Mouse (Mus musculus): ENCODE results near the gene Fis1. TPM values are rescaled to one million over a fixed set of nuclear protein-coding genes. Genes with fewer than 3 reads are reported as not detected.
A peak's percentile ranks its signal among the peaks of the same experiment; 100 is the strongest.

Gene Fis1
- polyA plus RNA-seq, 1 experiment from 2014 or later = 271 TPM

DNA sequence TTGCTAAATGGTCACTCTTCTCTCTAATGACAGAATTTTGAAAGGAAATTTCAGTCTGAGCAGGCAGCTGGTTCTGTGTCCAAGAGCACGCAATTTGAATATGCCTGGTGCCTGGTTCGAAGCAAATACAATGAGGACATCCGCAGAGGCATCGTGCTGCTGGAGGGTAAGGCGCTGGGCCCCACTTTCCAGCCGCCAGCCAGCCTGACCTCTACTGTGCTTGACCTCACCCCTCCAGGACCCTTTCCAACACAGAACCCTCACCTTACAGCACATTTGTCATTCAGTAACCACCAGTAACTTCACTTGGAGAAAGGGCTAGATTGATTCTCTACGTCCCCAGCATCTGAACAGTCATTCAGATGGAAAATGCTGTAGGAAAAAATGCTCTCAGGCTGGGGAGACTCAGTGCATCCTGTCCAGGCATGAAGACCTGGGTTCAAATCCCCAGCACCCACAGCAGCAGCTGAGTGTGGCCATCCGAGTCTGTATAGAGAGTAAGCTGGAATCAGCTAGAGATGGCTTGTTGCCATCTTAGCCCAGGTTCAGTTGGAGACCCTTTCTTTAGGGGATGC lies 10.0 kb downstream of the Fis1 start:
- H3K36me3 ChIP-seq = peaks cover 68% of the 10 kb centered on the region

DNA sequence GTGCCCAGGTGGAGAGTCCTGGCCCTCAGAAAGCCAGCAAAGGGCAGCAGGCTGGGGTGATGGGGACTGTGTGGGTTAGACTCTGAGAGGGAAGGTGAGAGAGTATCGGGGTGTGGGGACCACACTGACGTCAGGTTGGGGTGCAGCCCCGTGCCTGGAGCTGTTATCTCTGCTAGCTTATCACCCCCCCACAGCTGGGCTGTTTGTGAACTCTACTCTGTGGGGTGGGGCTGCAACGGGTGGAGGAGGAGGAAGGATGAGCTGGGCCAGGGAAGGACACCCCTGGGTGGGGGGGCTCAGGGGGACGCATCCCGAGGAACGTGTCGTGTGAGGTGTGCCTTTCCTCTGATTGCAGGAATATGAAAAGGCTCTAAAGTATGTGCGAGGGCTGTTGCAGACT lies 12.1 kb downstream of the Fis1 start:
- peaks cover 25% of the 10 kb centered on the region for H3K4me1 ChIP-seq
- no peak overlapping the region for H3K4me3 ChIP-seq
- H3K36me3 ChIP-seq = peaks cover 63% of the 10 kb centered on the region
- H3K27ac ChIP-seq (replicated peaks) = no peak overlapping the region
- WGBS = 92% methylated on average over 9 of the region's 9 CpGs
- no peaks in the 10 kb centered on the region for H3K27me3 ChIP-seq (ENCODE audit: low read depth, poor library complexity, severe bottlenecking)
- no peaks in the 10 kb centered on the region for H3K9me3 ChIP-seq (replicated peaks)
- no peak for DNase-seq (ENCODE audit: low spot score)

More for the DNA sequence above, 10.0 kb downstream of the Fis1 start:
- peak overlapping the region; percentile 92 for H3K27ac ChIP-seq (replicated peaks)
- 77% methylated on average over 8 of the region's 8 CpGs for WGBS
- H3K4me1 ChIP-seq = peaks cover 25% of the 10 kb centered on the region
- peak overlapping the region; percentile 68 for H3K4me3 ChIP-seq
- no peaks in the 10 kb centered on the region for H3K27me3 ChIP-seq (ENCODE audit: low read depth, poor library complexity, severe bottlenecking)
- no peak for DNase-seq (ENCODE audit: low spot score)
- H3K9me3 ChIP-seq (replicated peaks) = no peaks in the 10 kb centered on the region

DNA sequence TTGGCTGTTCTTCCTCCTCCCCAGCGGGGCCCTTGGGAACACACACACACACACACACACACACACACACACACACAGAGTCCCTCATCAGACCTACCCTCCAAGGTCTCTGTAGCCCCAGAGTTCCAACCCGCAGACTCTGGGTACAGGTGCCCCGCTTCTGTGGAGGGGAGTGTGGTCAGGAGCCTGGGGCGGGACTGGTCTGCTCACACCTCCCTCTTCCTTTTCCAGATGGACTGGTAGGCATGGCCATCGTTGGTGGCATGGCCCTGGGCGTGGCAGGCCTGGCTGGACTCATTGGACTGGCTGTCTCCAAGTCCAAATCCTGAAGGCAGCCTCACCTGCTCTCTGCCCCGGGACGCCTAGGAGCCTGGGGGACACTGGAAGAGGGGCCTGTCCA lies 12.6 kb downstream of the Fis1 start:
- Histone ChIP-seq H3K27ac (replicated peaks) (no peak overlapping the region), H3K9me3 (replicated peaks) (no peaks in the 10 kb centered on the region), H3K27me3 (ENCODE audit: low read depth, poor library complexity, severe bottlenecking) (no peaks in the 10 kb centered on the region), H3K4me1 (peaks cover 25% of the 10 kb centered on the region), H3K36me3 (peaks cover 60% of the 10 kb centered on the region), H3K4me3 (no peak overlapping the region)
- 91% methylated on average over 8 of the region's 8 CpGs for WGBS
- DNase-seq (ENCODE audit: low spot score) = no peak

DNA sequence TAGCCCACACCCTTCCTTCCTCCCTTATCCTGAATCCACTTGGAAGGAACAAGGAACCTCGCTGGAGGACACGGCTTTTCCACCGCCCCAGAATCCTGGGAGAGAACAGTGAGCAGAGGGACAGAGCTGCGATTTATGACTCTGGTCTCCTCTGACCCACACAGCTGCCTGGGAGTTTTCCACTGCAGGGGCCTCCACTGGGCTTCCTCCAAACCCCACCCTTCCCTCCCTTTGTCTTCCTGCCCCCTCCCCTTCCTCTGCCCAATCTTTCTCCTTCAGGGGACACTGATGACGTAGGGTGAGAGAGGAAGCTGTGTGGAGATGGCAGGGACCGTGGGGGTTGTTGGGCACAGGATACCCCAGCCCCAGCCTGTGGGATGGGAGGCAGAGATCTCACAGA lies 13.3 kb downstream of the Fis1 start, which contains the start of gene Cldn15:
Cldn15 (plus strand) TSS at position 286 of the 400 bp plus-strand sequence.
- H3K4me3 ChIP-seq = no peak within 1 kb of the TSS
- H3K27ac ChIP-seq (replicated peaks) = peak within 1 kb of the TSS; percentile 53; the same call in 1 of the 2 replicates
- 78% methylated on average over 6 of the region's 6 CpGs for WGBS
- no peaks in the 10 kb centered on the region for H3K27me3 ChIP-seq (ENCODE audit: low read depth, poor library complexity, severe bottlenecking)
- no peaks in the 10 kb centered on the region for H3K9me3 ChIP-seq (replicated peaks)
- H3K4me1 ChIP-seq = peaks cover 19% of the 10 kb centered on the region
- peaks cover 58% of the 10 kb centered on the region for H3K36me3 ChIP-seq
- no peak for DNase-seq (ENCODE audit: low spot score)

DNA sequence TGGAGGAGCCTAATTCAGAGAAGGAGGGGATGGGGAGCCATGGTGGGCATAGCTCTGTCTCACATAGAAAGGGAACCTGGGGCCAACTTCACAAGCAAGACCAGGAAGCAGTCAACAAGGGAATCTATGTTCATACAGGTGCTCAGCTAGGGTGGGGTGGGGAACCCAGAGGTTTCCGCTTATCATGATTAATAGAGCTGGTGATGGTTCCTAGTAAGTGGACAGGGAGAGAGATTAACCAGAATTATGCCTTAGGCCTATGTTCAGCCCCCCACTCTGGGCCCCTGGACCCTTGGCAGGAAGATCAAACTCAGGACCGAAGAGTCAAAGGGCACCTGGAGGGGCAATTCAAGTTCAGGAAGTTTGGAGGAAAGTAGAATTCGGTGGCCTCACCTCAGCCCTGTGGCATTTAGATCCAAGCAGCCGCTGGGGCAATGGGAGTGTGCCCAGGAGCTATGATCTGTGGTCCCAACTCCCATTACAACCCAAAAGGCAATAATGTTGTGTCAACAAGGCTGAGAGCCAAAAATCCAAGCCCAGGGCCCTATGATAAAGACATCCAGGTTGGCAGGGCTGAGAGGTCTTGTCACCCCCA lies 13.9 kb downstream of the Fis1 start:
- no peaks in the 10 kb centered on the region for H3K27me3 ChIP-seq (ENCODE audit: low read depth, poor library complexity, severe bottlenecking)
- peaks cover 58% of the 10 kb centered on the region for H3K36me3 ChIP-seq
- 88% methylated on average over 4 of the region's 4 CpGs for WGBS
- H3K4me1 ChIP-seq = peaks cover 13% of the 10 kb centered on the region
- no peaks in the 10 kb centered on the region for H3K9me3 ChIP-seq (replicated peaks)
- no peak overlapping the region for H3K27ac ChIP-seq (replicated peaks)
- no peak overlapping the region for H3K4me3 ChIP-seq
- no peak for DNase-seq (ENCODE audit: low spot score)

DNA sequence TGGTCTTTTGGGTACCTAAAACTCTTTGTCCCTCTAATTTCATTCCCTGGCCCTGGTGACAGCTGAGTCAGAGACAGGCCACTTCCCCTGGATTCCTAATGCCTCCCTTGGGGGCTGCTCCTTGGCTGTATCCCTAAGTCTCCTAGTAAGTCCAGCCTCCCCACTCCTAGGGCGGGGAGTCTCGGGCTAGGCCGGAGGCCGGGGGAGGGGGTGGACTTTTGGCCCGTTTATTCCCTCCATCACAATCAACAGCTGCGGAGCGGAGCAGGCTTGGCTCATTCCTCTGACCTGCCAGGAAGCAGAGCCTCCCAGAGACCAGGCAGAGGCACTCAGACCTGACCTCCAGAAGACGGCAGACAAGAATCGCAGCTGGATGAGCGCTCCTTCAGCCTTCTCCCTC lies 14.5 kb downstream of the Fis1 start:
- no peaks in the 10 kb centered on the region for H3K27me3 ChIP-seq (ENCODE audit: low read depth, poor library complexity, severe bottlenecking)
- peaks cover 10% of the 10 kb centered on the region for H3K4me1 ChIP-seq
- DNase-seq (ENCODE audit: low spot score) = no peak
- H3K9me3 ChIP-seq (replicated peaks) = no peaks in the 10 kb centered on the region
- WGBS = 81% methylated on average over 10 of the region's 10 CpGs
- no peak overlapping the region for H3K27ac ChIP-seq (replicated peaks)
- peaks cover 58% of the 10 kb centered on the region for H3K36me3 ChIP-seq
- no peak overlapping the region for H3K4me3 ChIP-seq

- H3K27me3 ChIP-seq (ENCODE audit: low read depth, poor library complexity, severe bottlenecking) = no peaks in the 10 kb centered on the region
- H3K4me3 ChIP-seq = no peak overlapping the region
- peaks cover 30% of the 10 kb centered on the region for H3K36me3 ChIP-seq
- peaks cover 3% of the 10 kb centered on the region; the same call in 1 of the 2 replicates for H3K4me1 ChIP-seq
- no peak overlapping the region for H3K27ac ChIP-seq (replicated peaks)
- no peaks in the 10 kb centered on the region for H3K9me3 ChIP-seq (replicated peaks)
- WGBS = 81% methylated on average over 1 of the region's 1 CpGs
- DNase-seq (ENCODE audit: low spot score) = peak; percentile 47
Observed at GRCm38 (mm10) chr5:136970703-136971102, 17.6 kb downstream of the Fis1 start.

DNA sequence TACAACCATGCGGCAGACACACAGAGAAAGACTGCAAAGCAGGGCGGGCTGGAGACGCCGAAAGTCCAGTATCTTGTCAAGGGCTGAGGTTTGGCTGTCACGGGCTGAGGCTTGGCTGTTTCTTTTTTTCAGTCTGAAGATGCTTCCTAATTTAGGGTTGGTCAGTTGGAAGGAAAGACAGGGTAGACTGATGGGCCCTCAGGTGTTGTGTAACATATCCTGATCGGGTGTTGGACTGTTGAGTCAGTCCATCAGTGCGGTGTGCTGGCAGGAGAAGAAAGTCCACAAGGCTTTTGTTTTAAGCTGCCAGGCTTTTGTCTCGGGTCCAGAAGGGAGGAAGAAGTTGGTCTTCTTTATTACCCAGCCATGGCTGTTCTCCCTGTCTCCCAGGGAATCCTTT lies 20.6 kb downstream of the Fis1 start:
- H3K27ac ChIP-seq (replicated peaks) = no peak overlapping the region
- no peaks in the 10 kb centered on the region for H3K9me3 ChIP-seq (replicated peaks)
- H3K36me3 ChIP-seq = peaks cover 2% of the 10 kb centered on the region; the same call in 1 of the 2 replicates
- WGBS = 78% methylated on average over 8 of the region's 8 CpGs
- no peak for DNase-seq (ENCODE audit: low spot score)
- no peaks in the 10 kb centered on the region for H3K27me3 ChIP-seq (ENCODE audit: low read depth, poor library complexity, severe bottlenecking)
- H3K4me1 ChIP-seq = no peaks in the 10 kb centered on the region
- no peak overlapping the region for H3K4me3 ChIP-seq

GRCm38 (mm10) chr5:136977769-136978168 lies 24.7 kb downstream of the Fis1 start:
- DNase-seq (ENCODE audit: low spot score) = no peak
- H3K4me3 ChIP-seq = no peak overlapping the region; the same call in 1 of the 2 replicates
- no peaks in the 10 kb centered on the region for H3K9me3 ChIP-seq (replicated peaks)
- H3K27ac ChIP-seq (replicated peaks) = no peak overlapping the region
- H3K4me1 ChIP-seq = no peaks in the 10 kb centered on the region
- no peaks in the 10 kb centered on the region for H3K27me3 ChIP-seq (ENCODE audit: low read depth, poor library complexity, severe bottlenecking)
- WGBS = 80% methylated on average over 4 of the region's 4 CpGs
- peaks cover 22% of the 10 kb centered on the region for H3K36me3 ChIP-seq

GRCm38 (mm10) chr5:136979762-136980161 lies 26.7 kb downstream of the Fis1 start:
- H3K27ac ChIP-seq (replicated peaks) = no peak overlapping the region
- H3K36me3 ChIP-seq = peaks cover 24% of the 10 kb centered on the region
- H3K4me3 ChIP-seq = no peak overlapping the region
- 93% methylated on average over 2 of the region's 2 CpGs for WGBS
- no peaks in the 10 kb centered on the region for H3K9me3 ChIP-seq (replicated peaks)
- no peaks in the 10 kb centered on the region for H3K4me1 ChIP-seq
- DNase-seq (ENCODE audit: low spot score) = no peak
- H3K27me3 ChIP-seq (ENCODE audit: low read depth, poor library complexity, severe bottlenecking) = no peaks in the 10 kb centered on the region

GRCm38 (mm10) chr5:136980974-136981373 lies 27.9 kb downstream of the Fis1 start:
- Histone ChIP-seq H3K9me3 (replicated peaks) (no peaks in the 10 kb centered on the region), H3K4me1 (peaks cover 4% of the 10 kb centered on the region), H3K27me3 (ENCODE audit: low read depth, poor library complexity, severe bottlenecking) (no peaks in the 10 kb centered on the region), H3K36me3 (peaks cover 26% of the 10 kb centered on the region), H3K27ac (replicated peaks) (no peak overlapping the region), H3K4me3 (no peak overlapping the region)
- no peak for DNase-seq (ENCODE audit: low spot score)
- WGBS = 87% methylated on average over 8 of the region's 8 CpGs

- WGBS = 46% methylated on average over 15 of the region's 16 CpGs
- no peaks in the 10 kb centered on the region for H3K9me3 ChIP-seq (replicated peaks)
- peaks cover 26% of the 10 kb centered on the region for H3K36me3 ChIP-seq
- no peak overlapping the region for H3K4me3 ChIP-seq
- H3K27ac ChIP-seq (replicated peaks) = no peak overlapping the region
- H3K4me1 ChIP-seq = peaks cover 10% of the 10 kb centered on the region
- peak; percentile 39 for DNase-seq (ENCODE audit: low spot score)
- no peaks in the 10 kb centered on the region for H3K27me3 ChIP-seq (ENCODE audit: low read depth, poor library complexity, severe bottlenecking)
Observed at GRCm38 (mm10) chr5:136982338-136982930, 29.4 kb downstream of the Fis1 start.

DNA sequence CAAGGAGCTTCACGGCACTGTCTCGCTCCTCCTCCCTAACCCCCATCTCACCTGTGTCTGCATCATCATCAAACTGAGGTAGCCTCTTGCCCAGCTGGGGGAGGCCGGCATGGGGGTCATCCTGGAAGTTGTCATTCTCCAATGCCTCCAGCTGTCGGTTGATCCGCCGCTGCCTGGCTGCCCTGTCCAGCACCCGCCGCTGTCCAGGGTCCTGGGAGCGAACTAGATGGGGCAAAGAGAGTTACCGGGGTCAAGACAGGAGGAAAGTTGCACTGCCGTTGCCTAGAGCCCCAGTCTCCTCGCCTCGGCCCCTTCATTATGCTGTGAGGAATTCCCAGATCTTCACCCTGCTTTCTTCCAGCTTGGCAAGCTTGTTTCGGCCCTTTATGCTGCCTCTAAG lies 31.8 kb downstream of the Fis1 start:
- no peaks in the 10 kb centered on the region for H3K27me3 ChIP-seq (ENCODE audit: low read depth, poor library complexity, severe bottlenecking)
- H3K4me3 ChIP-seq = no peak overlapping the region
- no peak overlapping the region for H3K27ac ChIP-seq (replicated peaks)
- DNase-seq (ENCODE audit: low spot score) = no peak
- H3K4me1 ChIP-seq = peaks cover 25% of the 10 kb centered on the region
- 58% methylated on average over 14 of the region's 14 CpGs for WGBS
- H3K36me3 ChIP-seq = peaks cover 40% of the 10 kb centered on the region
- H3K9me3 ChIP-seq (replicated peaks) = no peaks in the 10 kb centered on the region

All from midbrain, embryonic 10.5 days (tissue).